In the genomic region with DNA sequence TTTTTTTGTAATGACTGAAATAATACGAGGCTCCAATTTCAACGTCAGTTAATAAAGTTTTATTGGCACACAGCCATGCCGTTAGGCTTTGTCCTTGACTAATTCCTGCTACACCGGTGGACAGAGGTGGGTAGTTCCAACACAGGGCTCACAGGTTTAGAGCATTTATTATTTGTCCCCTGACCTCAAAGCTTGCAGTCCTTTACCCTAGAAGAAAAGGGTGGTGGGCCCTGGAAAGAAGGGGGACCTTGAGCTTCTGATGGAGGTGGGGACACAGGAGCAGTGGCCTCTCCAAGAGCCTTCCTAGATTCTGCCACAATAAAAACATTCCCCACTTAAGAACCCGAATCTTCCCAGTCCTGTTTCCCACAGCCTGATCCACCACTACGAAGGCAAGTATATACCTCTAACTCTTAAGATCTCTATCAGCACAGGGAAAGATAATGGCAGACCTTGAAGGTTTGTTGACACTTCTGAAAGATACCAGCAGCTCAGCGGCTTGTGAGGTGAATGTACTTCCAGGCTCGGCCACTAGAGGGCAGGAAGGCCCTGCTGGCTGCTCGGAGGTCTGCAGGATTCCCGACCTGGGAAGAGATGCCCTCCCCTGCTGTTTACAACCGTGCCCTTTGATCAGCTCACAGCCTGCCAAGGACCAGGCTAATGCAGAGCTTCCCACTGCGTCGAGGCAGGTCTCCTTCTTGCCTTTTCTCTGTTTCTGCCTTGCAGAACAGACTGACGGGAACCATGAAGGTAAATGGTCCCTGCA, we compare ENCODE assay signal across 8 mouse cellular contexts. TPM values are rescaled to one million over a fixed set of nuclear protein-coding genes. Genes with fewer than 3 reads are reported as not detected.
A peak's percentile ranks its signal among the peaks of the same experiment; 100 is the strongest.
DNase-seq lines count a peak whose midpoint lies in the region; ATAC-seq and TF ChIP-seq lines count a peak whose summit lies in the region.

No protein-coding gene starts in this region.

- TF ChIP-seq CTCF in ES-Bruce4 (IDR thresholded peaks at IDR 0.05; ENCODE audit: low read depth, low read length), result peak; percentile 96
- peak; percentile 99 for TF ChIP-seq CTCF in lung, postnatal 0 days (IDR thresholded peaks at IDR 0.05)

- peaks cover 10% of the 10 kb centered on the region for H3K4me1 ChIP-seq in ES-Bruce4 (ENCODE audit: control insufficient read depth, insufficient read depth, low read length)
- peaks cover 34% of the 10 kb centered on the region for H3K4me1 ChIP-seq in forebrain, embryonic 13.5 days
- H3K4me1 ChIP-seq in lung, postnatal 0 days (ENCODE audit: insufficient read depth, low read depth, low read length), result no peaks in the 10 kb centered on the region

- peak; percentile 53 for DNase-seq in c-Kit-positive CD71-positive TER-119-positive erythroid progenitor cells, embryonic 14.5 days (ENCODE audit: low spot score)
- peak; percentile 93 for DNase-seq in heart, postnatal 4 days
- peak; percentile 79 to 90 for DNase-seq in layer of hippocampus, adult 18-20 months (ENCODE audit: low spot score in 2 of 2)
- DNase-seq in lung, postnatal 0 days (ENCODE audit: low spot score), result peak; percentile 79
- DNase-seq in ovary, postnatal 36 days (ENCODE audit: low spot score), result peak; percentile 82
- peak; percentile 81 for DNase-seq in thymus, postnatal 14 days

- H3K9ac ChIP-seq in ES-Bruce4 (ENCODE audit: low read depth, poor library complexity, severe bottlenecking), result peak overlapping the region; percentile 10
- H3K9ac ChIP-seq in forebrain, embryonic 13.5 days, result no peak overlapping the region
- no peak overlapping the region for H3K9ac ChIP-seq in lung, postnatal 0 days (replicated peaks; ENCODE audit: low read depth)

- ATAC-seq in forebrain, embryonic 13.5 days, result peak; percentile 74
- peak; percentile 42 for ATAC-seq in lung, postnatal 0 days

- no peaks in the 10 kb centered on the region for H3K27me3 ChIP-seq in ES-Bruce4 (ENCODE audit: control insufficient read depth, insufficient read depth, low read length, poor library complexity, severe bottlenecking)
- peaks cover 10% of the 10 kb centered on the region for H3K27me3 ChIP-seq in forebrain, embryonic 13.5 days
- H3K27me3 ChIP-seq in lung, postnatal 0 days (replicated peaks; ENCODE audit: insufficient read depth, low read length), result peaks cover 6% of the 10 kb centered on the region; the same call in 1 of the 2 replicates

- H3K4me3 ChIP-seq in ES-Bruce4 (ENCODE audit: low read depth, low read length), result peak overlapping the region; percentile 24
- H3K4me3 ChIP-seq in forebrain, embryonic 13.5 days, result no peak overlapping the region
- H3K4me3 ChIP-seq in lung, postnatal 0 days (ENCODE audit: low read depth, low read length), result no peak overlapping the region

- H3K4me2 ChIP-seq in forebrain, embryonic 13.5 days, result peak overlapping the region; percentile 41
- H3K4me2 ChIP-seq in lung, postnatal 0 days (replicated peaks; ENCODE audit: low read depth, low read length), result no peak overlapping the region

- H3K9me3 ChIP-seq in ES-Bruce4 (replicated peaks; ENCODE audit: control insufficient read depth, insufficient read depth, low read length, poor library complexity, severe bottlenecking), result no peaks in the 10 kb centered on the region
- no peaks in the 10 kb centered on the region for H3K9me3 ChIP-seq in forebrain, embryonic 13.5 days (replicated peaks)
- no peaks in the 10 kb centered on the region for H3K9me3 ChIP-seq in lung, postnatal 0 days (ENCODE audit: low read length)

- no peak for TF ChIP-seq EP300 in ES-Bruce4 (IDR thresholded peaks at IDR 0.05; ENCODE audit: insufficient read depth, low read depth, low read length)
- TF ChIP-seq EP300 in lung, postnatal 0 days (IDR thresholded peaks at IDR 0.05), result no peak

- WGBS in forebrain, embryonic 13.5 days, result 22% methylated on average over 14 of the region's 14 CpGs
- WGBS in lung, postnatal 0 days, result 12% methylated on average over 14 of the region's 14 CpGs

- no peak for TF ChIP-seq POLR2A in ES-Bruce4 (IDR thresholded peaks at IDR 0.05; ENCODE audit: insufficient read depth, low read length)

- H3K36me3 ChIP-seq in ES-Bruce4 (ENCODE audit: control insufficient read depth, insufficient read depth, low read length, poor library complexity, severe bottlenecking), result no peaks in the 10 kb centered on the region
- H3K36me3 ChIP-seq in forebrain, embryonic 13.5 days (ENCODE audit: poor library complexity, severe bottlenecking), result no peaks in the 10 kb centered on the region
- H3K36me3 ChIP-seq in lung, postnatal 0 days (ENCODE audit: insufficient read depth, low read length), result no peaks in the 10 kb centered on the region

- H3K27ac ChIP-seq in ES-Bruce4 (ENCODE audit: insufficient read depth, low read length), result no peak overlapping the region
- no peak overlapping the region; the same call in 1 of the 2 replicates for H3K27ac ChIP-seq in forebrain, embryonic 13.5 days
- H3K27ac ChIP-seq in lung, postnatal 0 days (ENCODE audit: low read length), result no peak overlapping the region

RNA-seq across cellular contexts. Expression of gene Cdk18, which starts 17.7 kb away (rescaled TPM):
- polyA plus RNA-seq in ES-Bruce4 (2011; ENCODE audit: insufficient read depth, insufficient read length, low read depth, missing spikeins), result 24.6 and 32.8 TPM in 2 replicates
- 0.23 and 0.59 TPM in 2 replicates for polyA plus RNA-seq in forebrain, embryonic 13.5 days (2015; fragmentation: Nextera tagmentation; extraction: Ambion mirVana)
- 1 to 10 TPM; 7.2 to 8.5 TPM for total RNA-seq in heart, postnatal 4 days (2021)
- total RNA-seq in layer of hippocampus, adult 18-20 months (2021), result 10 to 100 TPM; 21.7 to 29.2 TPM
- polyA plus RNA-seq in lung, postnatal 0 days (2015; fragmentation: Nextera tagmentation; extraction: Ambion mirVana), result 6.5 and 6.9 TPM in 2 replicates

RNA-seq across cellular contexts. Expression of gene Lemd1, which starts 34.0 kb away (rescaled TPM):
- 16.8 and 20.0 TPM in 2 replicates for polyA plus RNA-seq in ES-Bruce4 (2011; ENCODE audit: insufficient read depth, insufficient read length, low read depth, missing spikeins)
- 14.3 and 17.0 TPM in 2 replicates for polyA plus RNA-seq in forebrain, embryonic 13.5 days (2015; fragmentation: Nextera tagmentation; extraction: Ambion mirVana)
- not detected for total RNA-seq in heart, postnatal 4 days (2021)
- under 1 TPM in 1 of 2 experiments, not detected in 1; 0.32 TPM for total RNA-seq in layer of hippocampus, adult 18-20 months (2021)
- 0.79 TPM in 1 of 2 replicates, not detected in the other for polyA plus RNA-seq in lung, postnatal 0 days (2015; fragmentation: Nextera tagmentation; extraction: Ambion mirVana)

RNA-seq across cellular contexts. Expression of gene AC124108.1, which starts 34.1 kb away (rescaled TPM):
- 7.6 and 7.7 TPM in 2 replicates for polyA plus RNA-seq in ES-Bruce4 (2011; ENCODE audit: insufficient read depth, insufficient read length, low read depth, missing spikeins)
- polyA plus RNA-seq in forebrain, embryonic 13.5 days (2015; fragmentation: Nextera tagmentation; extraction: Ambion mirVana), result 3.4 and 3.9 TPM in 2 replicates
- not detected for total RNA-seq in heart, postnatal 4 days (2021)
- under 1 TPM; 0.45 to 0.48 TPM for total RNA-seq in layer of hippocampus, adult 18-20 months (2021)
- polyA plus RNA-seq in lung, postnatal 0 days (2015; fragmentation: Nextera tagmentation; extraction: Ambion mirVana), result not detected in 2 replicates
